Mouse (Mus musculus) mature B cell (primary cell): ENCODE results near the gene Ivns1abp.
"Not testable (repeated sequence)": the region's sequence is repeated elsewhere in the genome, so short reads cannot be mapped to it uniquely, and the experiment has no call there.

ENCODE experiments used
- in situ Hi-C: fragments of 300-500 bp; cut with MboI; formaldehyde crosslinking; loops from 2 replicates; pipeline ENCODE4 v1.14.3; 2019

The Ivns1abp gene

DNA sequence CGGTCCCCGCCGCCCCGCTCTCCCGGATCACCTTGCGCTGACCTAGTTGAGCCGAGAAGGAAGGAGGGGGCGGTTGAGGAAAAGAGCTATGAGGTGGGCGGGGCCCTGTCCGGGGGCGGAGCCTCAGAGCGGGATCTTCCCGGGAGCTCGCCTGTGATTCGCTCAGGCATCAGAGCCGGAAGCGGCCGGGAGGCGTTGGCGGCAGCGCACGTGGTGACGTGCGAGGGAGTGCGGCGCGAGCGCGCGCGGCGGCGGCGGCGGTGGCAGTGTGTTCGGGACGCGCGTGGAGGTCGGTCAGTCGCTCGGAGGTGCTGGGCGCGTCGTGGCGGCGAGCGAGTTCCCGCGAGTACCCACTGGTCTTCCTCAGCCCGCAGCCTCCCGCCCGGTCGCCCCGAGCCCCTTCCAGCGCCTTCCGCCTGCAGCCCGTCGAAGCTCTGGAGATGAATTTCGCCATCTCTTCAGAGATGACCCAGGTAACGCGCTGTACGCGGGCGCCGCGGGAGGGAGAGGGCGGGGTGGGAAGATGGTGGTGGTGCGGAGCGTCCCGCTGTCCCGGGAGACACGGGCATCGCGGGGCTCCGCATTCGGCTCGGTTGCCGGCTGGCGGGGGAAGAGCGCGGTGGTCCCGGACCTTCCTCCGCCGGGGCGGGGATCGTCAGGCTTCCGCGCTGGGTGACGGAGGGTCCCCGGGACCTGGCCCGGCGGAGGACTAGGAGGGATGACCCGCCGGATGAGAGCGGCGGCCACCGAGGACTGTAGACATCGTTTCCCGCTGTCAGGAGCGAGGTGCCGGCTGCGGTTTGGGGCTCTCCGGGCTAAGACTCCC lies at the start of gene Ivns1abp:
TSS of gene Ivns1abp (plus strand) at position 195 of the 826 bp plus-strand sequence.
- in situ Hi-C loops: no loop called here

DNA sequence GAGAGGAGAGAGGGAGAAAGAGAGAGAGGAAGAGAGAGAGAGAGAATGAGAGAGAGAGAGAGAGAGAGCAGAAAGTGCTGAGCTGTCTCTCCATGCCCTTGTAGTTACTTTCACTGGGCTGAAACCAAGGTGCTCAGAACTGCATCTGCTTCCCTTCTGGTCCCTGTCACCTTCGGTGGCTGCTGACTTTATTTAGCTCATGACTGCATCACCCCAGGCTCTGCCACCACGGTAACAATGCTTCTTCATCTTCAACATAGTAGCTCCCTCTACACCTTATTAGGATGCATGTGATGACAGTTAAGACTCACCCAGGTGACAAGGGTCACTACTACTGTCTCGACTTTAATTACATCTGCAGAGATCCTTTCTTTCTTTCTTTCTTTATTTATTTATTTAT lies 48.8 kb upstream of the Ivns1abp start:
- in situ Hi-C loops: no loop called here

DNA sequence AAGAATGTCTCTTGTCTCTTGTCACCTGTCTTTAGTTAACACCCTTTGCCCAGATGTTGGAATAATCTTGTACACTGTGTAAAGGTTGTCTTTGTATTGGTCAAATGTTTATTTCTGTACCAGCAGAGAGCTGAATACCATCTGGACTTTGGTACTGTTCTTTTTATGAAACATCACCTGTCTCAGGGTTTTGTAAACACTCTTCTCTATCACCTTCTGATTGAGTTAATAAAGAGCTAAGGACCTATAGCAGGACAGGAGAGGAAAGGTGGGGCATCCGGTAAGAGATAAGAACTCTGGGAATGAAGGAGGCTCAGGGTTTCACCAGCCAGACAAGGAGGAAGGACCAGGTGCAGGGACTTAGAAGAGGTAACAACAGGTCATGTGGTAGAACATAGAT lies 47.7 kb upstream of the Ivns1abp start:
- in situ Hi-C loops: no loop called here

DNA sequence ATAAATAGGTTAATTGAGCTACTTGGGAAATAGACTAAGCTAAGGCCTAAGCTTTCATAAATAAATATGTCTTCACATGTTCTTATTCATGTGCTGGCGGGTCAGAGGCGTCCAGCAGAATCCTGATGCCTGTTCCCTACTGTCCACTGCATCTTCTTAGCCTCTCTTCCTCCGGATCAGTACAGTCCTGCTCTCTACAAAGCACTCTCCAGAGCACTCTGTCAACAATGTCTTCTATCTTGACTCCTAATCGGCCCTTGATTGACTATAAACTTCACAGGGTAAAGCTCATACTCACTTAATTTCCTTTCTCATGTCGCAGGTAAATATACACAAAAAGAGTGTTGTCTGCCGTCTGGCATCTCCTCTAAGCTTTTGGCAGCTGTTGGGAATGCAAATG lies 47.3 kb upstream of the Ivns1abp start:
- in situ Hi-C loops: no loop called here

DNA sequence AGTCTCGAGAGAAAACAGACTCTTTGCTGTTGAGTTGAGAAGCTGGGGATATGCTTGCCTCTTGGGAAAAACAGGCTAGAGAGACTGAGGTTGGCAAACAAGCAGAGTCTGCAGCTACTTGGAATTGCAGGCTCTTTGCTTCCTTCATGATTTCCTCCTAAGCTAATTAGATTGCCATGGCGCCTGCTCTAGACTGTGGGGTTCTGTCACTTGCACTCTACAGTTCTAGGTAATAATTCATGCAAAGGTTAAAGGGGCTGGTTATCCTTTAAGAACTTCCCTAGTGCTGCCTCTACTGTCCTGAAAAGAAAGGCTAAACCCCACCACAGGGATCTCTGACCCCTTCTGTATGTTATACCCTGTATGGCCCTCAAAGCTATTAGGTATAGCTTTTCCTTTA lies 46.7 kb upstream of the Ivns1abp start:
- in situ Hi-C loops: no loop called here

DNA sequence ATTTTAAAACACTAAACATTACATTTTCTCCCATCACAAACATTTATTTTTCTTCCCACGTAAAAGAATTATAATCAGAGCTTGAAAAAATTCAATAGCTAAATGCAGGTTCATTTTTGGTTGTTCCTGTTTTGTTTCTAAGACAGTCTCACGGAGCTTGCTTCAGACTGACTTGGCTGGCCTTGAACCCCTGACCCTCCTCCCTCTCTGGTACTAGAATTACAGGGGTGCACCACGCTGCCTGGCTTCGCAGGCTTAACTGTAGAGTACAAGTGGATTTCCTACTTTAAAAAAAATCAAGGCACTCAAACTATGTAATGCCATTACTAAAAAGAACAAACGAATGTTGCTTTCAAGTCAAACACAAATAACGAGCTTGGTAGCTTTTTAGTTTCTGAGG lies 42.8 kb upstream of the Ivns1abp start:
- in situ Hi-C loops: no loop called here

DNA sequence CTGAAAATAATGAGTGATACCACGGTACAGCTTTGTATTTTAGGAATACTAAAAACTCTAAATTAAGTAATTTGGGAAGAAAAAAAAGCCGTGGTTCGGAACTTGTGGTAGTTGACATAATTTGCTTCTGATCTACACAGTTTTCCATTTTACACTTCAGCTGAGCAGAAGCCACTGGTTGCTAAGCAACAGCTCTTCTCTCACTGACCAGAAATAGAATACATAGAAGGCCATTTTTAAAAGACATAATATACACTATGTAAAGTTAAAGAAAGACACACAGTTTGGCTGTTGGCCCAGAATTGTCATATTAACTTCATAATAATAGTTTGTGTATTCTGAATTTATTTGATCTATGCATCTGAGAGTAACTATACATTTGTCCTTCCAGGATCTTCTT lies 42.4 kb upstream of the Ivns1abp start:
- in situ Hi-C loops: no loop called here

DNA sequence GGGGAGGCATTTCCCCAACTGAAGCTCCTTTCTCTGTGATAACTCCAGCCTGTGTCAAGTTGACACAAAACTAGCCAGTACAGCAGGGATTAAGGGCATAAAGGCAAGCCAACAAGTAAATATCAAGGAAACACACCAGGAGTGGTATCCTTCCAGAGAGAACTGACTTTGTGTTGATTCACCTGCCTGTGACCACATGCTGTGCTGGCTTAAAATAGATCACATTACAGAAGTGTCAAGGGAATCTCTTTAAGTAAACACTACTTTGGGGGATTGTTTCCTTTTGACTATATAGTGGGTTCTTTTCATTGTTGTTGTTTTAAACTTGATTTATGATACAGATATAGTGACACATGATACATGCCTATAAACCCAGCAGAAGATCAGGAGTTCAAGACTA lies 41.0 kb upstream of the Ivns1abp start:
- in situ Hi-C loops: no loop called here

DNA sequence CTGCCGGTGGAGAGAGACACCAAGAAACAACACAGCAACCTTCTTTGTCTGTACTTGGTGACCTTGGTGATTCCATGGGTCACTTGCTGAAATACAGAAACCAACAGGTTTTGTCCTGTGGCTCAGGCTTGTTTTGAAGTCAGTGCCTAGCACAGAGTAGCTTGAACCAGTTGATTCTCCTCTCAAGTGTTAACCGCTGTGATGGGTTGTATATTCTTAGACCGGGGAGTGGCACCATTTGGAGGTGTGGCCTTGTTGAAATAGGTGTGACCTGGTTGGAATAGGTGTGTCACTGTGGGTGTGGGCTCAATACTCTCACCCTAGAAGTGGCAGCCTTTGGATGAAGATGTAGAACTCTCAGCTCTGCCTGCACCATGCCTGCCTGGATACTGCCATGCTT lies 39.3 kb upstream of the Ivns1abp start:
- in situ Hi-C loops: not testable (repeated sequence)

DNA sequence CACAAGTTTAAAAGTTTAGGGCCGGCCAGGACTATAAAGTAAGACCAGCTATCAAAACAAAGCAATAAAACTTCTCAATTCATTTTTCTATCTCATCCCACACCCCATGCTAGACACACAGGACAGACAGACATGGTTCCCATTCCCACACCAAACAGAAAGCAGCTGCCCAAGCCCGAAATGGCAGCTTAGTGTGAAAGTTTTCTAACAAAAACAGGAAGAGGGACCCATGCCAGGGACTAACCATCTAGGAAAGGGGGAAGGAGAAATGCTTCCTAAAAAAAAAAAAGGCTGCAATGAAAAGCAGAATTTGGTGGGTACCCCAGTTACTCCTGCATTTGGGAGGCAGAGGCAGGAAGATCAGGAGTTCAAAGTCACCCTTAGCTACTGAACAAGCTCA lies 37.2 kb upstream of the Ivns1abp start:
- in situ Hi-C loops: no loop called here

DNA sequence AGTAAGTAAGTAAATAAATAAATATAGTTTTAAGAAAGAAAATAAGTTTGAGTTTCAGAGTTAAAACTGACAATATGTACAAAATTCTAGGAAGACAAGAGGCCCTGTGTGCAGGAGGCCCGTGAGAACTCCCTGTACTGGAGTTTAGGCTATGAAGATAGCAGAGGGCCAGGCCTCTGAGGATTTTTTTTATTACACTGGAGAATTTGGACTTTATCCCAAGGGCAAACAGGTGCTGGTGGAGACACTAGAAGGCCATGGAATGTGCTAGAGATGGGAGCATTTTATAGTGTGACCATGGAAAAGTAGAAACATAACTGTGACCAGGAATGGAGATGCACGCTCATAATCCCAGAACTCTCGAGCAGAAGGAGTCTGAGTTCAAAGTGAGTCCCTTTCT lies 36.5 kb upstream of the Ivns1abp start:
- in situ Hi-C loops: no loop called here

DNA sequence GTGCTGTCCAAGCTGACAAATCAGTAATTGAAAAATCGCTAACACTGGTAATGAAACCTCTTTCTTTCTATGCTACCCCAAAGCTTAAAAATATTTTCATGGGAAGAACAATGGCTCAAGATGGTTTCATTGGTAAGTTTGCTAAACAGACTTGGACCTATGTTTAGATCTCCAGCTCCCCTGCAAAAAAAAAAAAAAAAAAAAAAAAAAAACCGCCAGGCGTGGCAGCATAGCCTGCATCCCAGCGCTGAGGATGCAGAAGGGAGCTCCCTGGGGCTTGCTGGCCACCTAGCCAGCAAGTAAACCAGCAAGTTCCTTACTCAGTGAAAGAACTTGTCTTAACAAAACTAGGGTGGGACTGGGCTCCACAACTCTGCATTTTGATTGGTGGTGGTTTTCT lies 35.8 kb upstream of the Ivns1abp start:
- in situ Hi-C loops: no loop called here

DNA sequence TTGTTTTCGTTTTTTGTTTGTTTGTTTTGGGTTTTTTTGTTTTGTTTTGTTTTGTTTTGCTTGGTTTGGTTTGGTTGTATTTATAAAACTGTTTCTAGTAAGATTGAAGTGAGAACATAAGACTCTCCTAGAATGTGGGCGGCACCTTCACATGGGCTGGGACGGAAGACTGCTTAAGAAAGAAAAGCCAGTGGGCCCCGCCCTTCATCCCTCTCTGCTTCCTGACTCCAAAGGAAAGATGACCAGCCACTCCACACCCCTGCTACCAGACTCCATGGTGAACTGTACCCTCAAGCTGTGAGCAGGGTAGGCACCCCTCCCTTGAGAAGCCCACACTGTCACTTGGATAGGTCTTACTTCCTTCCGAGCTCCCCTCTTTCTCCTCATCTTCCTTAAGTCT lies 33.8 kb upstream of the Ivns1abp start:
- in situ Hi-C loops: no loop called here

DNA sequence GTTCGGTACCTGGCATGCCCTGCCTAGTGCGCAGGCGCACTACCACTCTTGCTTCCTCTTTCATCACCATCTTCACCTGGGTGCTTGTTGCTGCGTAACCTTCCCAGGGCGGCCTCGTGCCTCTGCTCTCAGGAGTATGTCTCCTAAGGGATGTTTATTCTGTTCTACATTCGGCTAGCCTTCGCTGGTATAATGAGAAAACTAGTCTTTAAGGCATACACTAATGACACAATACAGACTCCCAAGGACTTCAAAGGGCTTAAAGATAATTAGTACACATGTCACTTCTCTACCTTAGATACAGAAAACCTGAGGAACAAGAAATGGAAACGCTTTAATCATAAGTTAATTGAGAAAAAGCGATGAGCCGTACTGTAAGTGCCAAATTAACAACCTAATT lies 32.9 kb upstream of the Ivns1abp start:
- in situ Hi-C loops: no loop called here

DNA sequence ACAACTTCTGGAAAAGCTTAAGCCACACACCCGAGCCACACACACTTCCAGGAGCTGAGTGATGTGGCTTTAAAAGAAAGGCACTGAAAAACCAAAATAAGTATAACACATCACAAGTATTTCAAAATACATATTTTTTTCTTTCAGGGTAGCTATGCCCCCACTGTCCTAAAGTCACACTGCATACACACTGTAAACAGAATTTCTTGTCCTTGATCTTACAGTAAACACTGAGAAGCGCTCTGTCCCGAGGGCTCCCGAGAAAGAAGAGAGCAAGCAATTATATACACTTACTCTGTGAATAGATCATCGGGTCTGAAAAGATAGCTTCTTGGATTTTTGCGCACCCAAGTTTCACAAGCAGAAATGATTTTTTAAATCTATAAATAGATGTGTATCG lies 25.0 kb upstream of the Ivns1abp start:
- in situ Hi-C loops: no loop called here

DNA sequence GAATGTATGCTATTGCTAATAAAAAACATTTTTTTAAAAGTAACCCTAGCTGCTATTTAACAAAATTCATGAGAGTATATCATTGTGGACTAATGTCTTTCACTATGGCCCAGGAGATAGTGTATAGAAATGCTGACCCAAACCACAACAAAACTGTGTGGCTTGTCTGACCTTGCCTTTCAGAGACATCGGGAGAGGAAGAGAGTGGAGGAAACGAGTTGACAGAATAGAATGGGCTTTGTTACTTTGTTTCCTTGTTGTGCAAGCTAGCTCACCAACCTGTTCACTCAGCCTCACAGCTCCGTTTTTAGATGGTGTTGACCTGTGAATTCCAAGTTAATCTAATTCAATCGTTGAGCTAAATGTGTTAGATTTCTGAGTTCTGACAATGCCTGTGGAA lies 23.9 kb upstream of the Ivns1abp start:
- in situ Hi-C loops: no loop called here

DNA sequence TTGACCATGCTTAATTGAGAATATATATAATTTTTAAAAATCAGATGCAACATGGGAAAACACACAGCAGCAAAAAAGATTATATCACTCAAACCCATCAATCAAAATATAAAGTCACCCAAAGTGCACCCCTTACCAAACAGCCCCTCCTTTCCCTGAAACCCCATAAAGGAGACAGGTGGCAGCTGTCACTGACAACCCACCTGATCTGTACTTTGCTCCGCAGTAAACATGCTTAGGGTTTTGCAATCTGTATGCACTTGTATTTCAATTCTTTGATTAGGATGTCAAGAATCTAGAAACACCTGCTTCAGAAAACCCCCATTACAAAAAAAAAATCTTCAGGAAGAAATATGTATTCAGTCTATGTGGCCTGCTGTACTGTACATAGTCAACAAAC lies 18.9 kb upstream of the Ivns1abp start:
- in situ Hi-C loops: no loop called here

DNA sequence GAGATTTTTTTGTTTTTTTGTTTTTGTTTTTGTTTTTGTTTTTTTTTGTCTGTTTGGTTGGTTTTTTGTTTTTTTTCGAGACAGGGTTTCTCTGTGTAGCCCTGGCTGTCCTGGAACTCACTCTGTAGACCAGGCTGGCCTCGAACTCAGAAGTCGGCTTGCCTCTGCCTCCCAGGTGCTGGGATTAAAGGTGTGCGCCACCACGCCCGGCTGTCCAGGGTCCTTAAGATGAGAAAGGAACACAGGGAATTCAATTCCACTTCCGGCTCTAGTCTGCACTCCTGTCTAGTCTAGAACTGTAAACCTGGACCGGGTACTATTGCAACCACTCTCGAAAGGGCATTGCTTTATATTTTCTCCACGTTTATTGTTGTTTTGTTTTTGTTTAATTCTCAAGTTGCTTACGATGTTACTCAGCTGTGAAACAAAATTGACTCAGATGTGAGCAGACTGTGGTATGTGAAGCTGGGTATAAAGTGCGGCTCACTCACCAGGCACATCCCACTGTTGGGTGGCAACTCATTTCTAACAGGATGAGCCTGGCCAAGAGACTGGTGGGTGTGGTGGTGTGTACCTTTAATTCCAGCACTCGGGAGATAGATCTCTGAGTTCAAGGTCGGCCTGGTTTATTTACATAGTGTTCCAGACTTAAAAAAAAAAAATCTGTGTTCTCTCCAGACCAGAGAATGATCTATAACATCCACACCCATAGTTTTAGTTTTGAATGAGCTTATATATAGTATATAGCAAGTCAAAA lies 15.8 kb upstream of the Ivns1abp start:
- in situ Hi-C loops: no loop called here

DNA sequence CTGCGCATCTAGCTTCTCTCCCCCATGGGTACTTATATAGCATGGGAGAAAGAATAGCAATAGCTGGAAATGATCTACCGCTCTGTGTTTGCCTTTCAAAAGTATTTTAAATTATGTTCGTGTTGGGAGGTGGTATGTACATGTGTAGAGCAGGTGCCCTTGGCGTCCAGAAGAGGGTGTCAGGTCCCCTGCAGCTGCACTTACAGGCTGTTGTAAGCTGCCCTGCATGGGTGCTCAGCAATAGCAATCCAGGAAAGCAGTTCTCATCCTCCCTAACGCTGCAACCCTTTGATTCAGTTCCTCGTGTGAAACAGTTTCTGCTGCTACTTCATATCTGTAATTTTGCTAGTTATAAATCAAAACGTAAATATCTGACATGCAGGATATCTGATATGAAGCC lies 14.7 kb upstream of the Ivns1abp start:
- in situ Hi-C loops: no loop called here

DNA sequence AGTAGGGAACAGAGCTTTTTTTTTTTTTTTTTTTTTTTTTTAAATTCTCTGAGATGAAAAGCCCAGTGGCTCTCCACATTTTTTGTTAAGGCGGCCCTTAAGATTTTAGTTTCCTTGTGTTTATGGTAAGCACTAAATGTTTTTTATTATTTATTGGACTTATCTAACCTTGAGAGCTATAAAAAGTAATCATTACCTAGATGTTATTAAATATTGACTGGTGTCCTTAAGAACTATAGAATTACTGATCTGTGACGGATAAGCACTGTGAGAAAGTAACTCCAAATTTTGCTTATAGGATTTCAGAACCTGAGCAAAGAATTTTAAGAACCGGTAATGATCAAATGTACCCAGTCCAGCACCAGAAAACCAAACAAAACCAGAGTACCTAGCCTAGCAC lies 11.5 kb upstream of the Ivns1abp start:
- in situ Hi-C loops: no loop called here

DNA sequence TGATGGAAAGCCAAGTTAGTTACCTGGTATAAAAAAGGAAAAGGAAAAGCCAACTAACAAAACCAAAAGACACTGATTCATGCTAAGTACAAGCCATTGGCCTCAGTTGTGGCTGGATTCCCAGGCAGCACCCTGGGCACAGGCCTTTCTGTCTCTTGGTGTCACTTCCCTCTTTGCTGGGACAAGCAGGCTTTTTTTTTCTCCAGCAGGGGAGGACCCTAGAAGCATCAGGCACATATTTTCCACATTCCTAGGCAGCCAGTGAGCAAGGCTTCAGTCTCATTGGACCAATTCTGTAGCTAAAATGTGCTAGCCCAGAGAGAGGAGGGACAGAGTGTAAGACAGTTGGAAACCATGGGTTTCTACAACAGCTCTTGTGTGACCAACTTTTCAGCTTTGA lies 6.0 kb upstream of the Ivns1abp start:
- in situ Hi-C loops: no loop called here

DNA sequence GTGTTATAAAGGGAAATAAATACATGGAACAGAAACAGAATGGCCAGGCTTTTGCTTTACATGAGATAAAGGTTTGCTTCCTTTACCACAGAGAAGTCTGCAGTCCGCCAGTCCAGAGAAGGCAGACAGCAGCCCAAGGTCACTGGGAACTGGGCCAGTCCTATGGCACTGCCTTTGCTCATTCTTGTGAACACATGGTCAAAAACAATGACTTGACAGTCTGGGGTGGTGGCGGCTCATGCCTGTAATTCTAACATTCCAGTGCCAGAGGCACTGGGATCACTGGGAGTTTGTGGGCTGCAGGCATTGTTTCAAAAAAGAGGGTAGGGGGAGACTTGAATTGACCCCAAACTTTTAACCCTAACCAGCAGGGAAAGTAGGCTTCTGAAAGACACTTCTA lies 5.3 kb upstream of the Ivns1abp start:
- in situ Hi-C loops: no loop called here

DNA sequence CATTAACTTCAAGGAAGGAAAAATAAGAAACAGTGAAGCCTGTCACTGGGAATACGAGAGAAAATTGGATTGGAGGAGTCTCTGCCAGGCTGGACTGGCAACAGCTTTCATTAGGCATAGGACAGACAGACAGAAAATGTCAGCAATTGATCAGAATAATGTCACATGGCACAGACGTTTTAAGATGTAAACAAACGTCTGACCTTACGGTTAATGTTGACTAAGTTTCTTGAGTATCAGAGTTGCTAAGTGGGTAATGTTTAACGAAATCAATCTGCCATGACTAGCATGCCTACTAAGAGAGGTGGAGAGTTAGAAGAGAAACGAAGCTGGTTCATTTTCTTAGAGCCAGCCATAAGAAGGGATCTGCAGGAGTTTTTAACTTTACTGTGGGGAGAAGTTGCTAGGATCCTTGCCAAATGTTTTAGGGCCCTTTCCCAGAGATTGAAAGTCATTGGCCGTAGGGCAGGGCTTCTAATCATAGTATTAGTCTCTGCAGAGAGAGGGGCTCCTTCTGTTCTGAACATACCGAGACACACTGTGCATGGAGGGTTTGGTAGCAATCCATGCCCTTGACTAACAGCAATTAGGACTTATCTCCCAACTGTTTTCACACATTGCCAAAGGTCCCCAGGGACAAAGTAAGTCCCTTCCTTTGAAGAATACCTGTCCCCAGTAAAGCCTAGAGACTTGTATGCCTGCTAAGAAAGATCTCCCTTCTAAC lies 2.8 kb upstream of the Ivns1abp start:
- in situ Hi-C loops: no loop called here
